Mouse (Mus musculus): Measurements from ENCODE around the gene Aurkaip1.

DNA sequence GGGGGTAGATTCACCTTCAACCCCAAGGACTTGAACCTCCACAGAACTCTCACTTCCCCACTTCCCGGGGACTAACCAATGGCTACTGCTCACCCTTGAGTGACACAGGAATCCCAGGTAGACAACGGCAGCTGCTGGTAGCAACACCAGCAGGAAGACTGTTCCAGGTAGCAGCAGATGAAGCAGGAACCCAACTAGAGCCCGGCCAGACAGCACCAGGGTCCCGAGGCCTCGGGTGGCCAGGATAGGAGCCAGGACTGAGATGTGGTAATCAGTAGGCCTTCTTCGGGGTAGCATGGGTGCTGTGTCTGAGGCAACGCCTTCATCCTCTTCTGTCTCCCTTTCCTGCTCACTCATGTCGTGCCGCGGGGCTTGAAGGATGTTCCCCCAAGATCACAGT is 45.8 kb upstream of the Aurkaip1 start:
- TF ChIP-seq POLR2A (IDR thresholded peaks at IDR 0.05; ENCODE audit: insufficient read depth, low read length) (no peak), EP300 (IDR thresholded peaks at IDR 0.05; ENCODE audit: insufficient read depth, low read depth, low read length) (no peak)

Measured in ES-Bruce4 (cell line).